Mouse (Mus musculus) c-Kit-negative CD71-positive TER-119-positive erythroid progenitor cells, embryonic 14.5 days (primary cell): ENCODE measurements around the gene Gm15217.

ENCODE experiments used
- DNase-seq: peaks from one replicate; pipeline ENCODE4 v3.0.0-alpha.2; 2013; ENCODE audit warnings: low read depth, low spot score

Gene Gm15217

GRCm38 (mm10) chr14:46379285-46379684 is at the start of gene Gm15217:
Gene Gm15217 (plus strand): TSS chr14:46379414.
- DNase-seq, result no peak

- DNase-seq, result no peak
Measured at GRCm38 (mm10) chr14:46333421-46334237, 45.6 kb upstream of the Gm15217 start.

GRCm38 (mm10) chr14:46338801-46339200 is 40.4 kb upstream of the Gm15217 start:
- no peak for DNase-seq

GRCm38 (mm10) chr14:46344750-46345149 is 34.5 kb upstream of the Gm15217 start:
- DNase-seq, result no peak

GRCm38 (mm10) chr14:46357286-46357685 is 21.9 kb upstream of the Gm15217 start:
- DNase-seq, result no peak

- no peak for DNase-seq
Measured at GRCm38 (mm10) chr14:46357696-46358095, 21.5 kb upstream of the Gm15217 start.

- DNase-seq, result no peak
Measured at GRCm38 (mm10) chr14:46363209-46363608, 16.0 kb upstream of the Gm15217 start.

- no peak for DNase-seq
Measured at GRCm38 (mm10) chr14:46372452-46372851, 6.8 kb upstream of the Gm15217 start.

GRCm38 (mm10) chr14:46375796-46376195 is 3.4 kb upstream of the Gm15217 start:
- no peak for DNase-seq

GRCm38 (mm10) chr14:46380286-46380721 is 1.1 kb downstream of the Gm15217 start:
- DNase-seq, result no peak

GRCm38 (mm10) chr14:46381457-46381856 is 2.2 kb downstream of the Gm15217 start:
- no peak for DNase-seq

GRCm38 (mm10) chr14:46384946-46385691 is 5.9 kb downstream of the Gm15217 start:
- DNase-seq, result no peak

GRCm38 (mm10) chr14:46385701-46386477 is 6.7 kb downstream of the Gm15217 start:
- DNase-seq, result no peak

GRCm38 (mm10) chr14:46386478-46387356 is 7.5 kb downstream of the Gm15217 start:
- DNase-seq, result no peak

- DNase-seq, result no peak
Measured at GRCm38 (mm10) chr14:46387357-46387671, 8.1 kb downstream of the Gm15217 start.

GRCm38 (mm10) chr14:46387821-46388481 is 8.7 kb downstream of the Gm15217 start:
- DNase-seq, result no peak

- DNase-seq, result no peak
Measured at GRCm38 (mm10) chr14:46388636-46389035, 9.4 kb downstream of the Gm15217 start.

- no peak for DNase-seq
Measured at GRCm38 (mm10) chr14:46389438-46390248, 10.4 kb downstream of the Gm15217 start.

- DNase-seq, result no peak
Measured at GRCm38 (mm10) chr14:46390249-46390775, 11.1 kb downstream of the Gm15217 start, which contains the start of gene Bmp4. Gene Bmp4 (minus strand): TSS chr14:46390669.
